ENCODE assay signal across 23 mouse cellular contexts in the genomic region with DNA sequence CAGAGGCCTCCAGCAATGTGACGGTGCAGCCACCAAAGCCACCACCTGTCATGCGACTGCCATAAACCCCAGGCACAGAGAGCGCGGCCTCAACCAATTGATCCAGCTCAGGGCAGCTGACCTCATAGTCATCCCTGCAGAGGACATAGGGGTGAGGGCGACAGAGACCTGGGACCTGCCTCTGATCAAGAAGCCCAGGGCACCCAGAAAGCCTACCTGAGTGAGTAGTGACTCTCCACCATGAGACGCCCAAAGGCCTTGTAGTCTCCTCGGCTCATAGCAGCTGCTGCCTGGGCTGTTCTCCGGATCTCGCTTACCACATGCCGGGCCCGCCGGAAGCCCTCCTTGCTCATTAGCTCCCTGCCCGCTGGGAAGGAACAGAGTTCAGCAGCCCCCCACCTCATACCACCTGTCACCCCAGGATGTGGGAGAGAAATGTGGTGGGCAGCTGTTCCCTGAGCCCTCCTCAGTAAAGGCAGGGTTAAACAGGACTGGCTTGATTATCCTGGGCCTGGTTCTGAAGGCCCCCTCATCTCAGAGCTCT. TPM values are rescaled to one million over a fixed set of nuclear protein-coding genes. Genes with fewer than 3 reads are reported as not detected.
DNase-seq lines count a peak whose midpoint lies in the region; ATAC-seq and TF ChIP-seq lines count a peak whose summit lies in the region.
"Had no signal": no experiment of that assay in that cellular context is flagged by ENCODE, and none has a peak within 500 bp of the region (broad histone marks: within the 10 kb centered on the region; RNA-seq: fewer than 3 reads in every experiment).

No protein-coding gene starts in this region.

- H3K36me3 ChIP-seq in embryonic facial prominence, embryonic 14.5 days (ENCODE audit: control insufficient read depth, insufficient read depth, low read length): peaks cover 43% of the 10 kb centered on the region
- peaks cover 52% of the 10 kb centered on the region for H3K36me3 ChIP-seq in embryonic facial prominence, embryonic 10.5 days (replicated peaks)
- H3K36me3 ChIP-seq in hindbrain, embryonic 13.5 days: 0 out of 2 replicates have a peak, but pooled peaks cover 3% of the 10 kb centered on the region
- no peaks in the 10 kb centered on the region for H3K36me3 ChIP-seq in hindbrain, embryonic 11.5 days (ENCODE audit: control insufficient read depth, insufficient read depth, low read length)
- peaks cover 19% of the 10 kb centered on the region for H3K36me3 ChIP-seq in intestine, embryonic 15.5 days

- H3K4me1 ChIP-seq in cerebellum, adult 2 months (ENCODE audit: control insufficient read depth, insufficient read depth, low read length): peaks cover 40% of the 10 kb centered on the region
- H3K4me1 ChIP-seq in embryonic facial prominence, embryonic 14.5 days (ENCODE audit: control insufficient read depth, insufficient read depth, low read length): peaks cover 21% of the 10 kb centered on the region
- peaks cover 55% of the 10 kb centered on the region for H3K4me1 ChIP-seq in embryonic facial prominence, embryonic 10.5 days
- H3K4me1 ChIP-seq in hindbrain, embryonic 13.5 days (replicated peaks): peaks cover 50% of the 10 kb centered on the region
- H3K4me1 ChIP-seq in hindbrain, embryonic 11.5 days (replicated peaks; ENCODE audit: control insufficient read depth, insufficient read depth, low read length): peaks cover 12% of the 10 kb centered on the region
- peaks cover 38% of the 10 kb centered on the region for H3K4me1 ChIP-seq in intestine, embryonic 15.5 days (replicated peaks)

- TF ChIP-seq CTCF in cerebellum, adult 2 months (IDR thresholded peaks at IDR 0.05; ENCODE audit: borderline replicate concordance, insufficient read depth, low read depth, low read length): no peak

- H3K9ac ChIP-seq in embryonic facial prominence, embryonic 14.5 days (ENCODE audit: low read depth, low read length): no peak overlapping the region
- H3K9ac ChIP-seq in hindbrain, embryonic 13.5 days: no peak overlapping the region
- no peak overlapping the region for H3K9ac ChIP-seq in hindbrain, embryonic 11.5 days (ENCODE audit: low read depth, low read length)
- H3K9ac ChIP-seq in intestine, embryonic 15.5 days: no peak overlapping the region
- H3K9ac ChIP-seq: embryonic facial prominence, embryonic 12.5 days; heart, embryonic 15.5 days; liver, embryonic 15.5 days; lung, embryonic 15.5 days; neural tube, embryonic 12.5 days had no signal

- TF ChIP-seq POLR2A in cerebellum, adult 2 months (IDR thresholded peaks at IDR 0.05; ENCODE audit: borderline replicate concordance, insufficient read depth, low read length): no peak

- 65% methylated on average over 13 of the region's 13 CpGs for WGBS in cerebellum, adult 2 months
- 87% methylated on average over 13 of the region's 13 CpGs for WGBS in embryonic facial prominence, embryonic 14.5 days
- 93% methylated on average over 13 of the region's 13 CpGs for WGBS in embryonic facial prominence, embryonic 10.5 days
- 86% methylated on average over 13 of the region's 13 CpGs for WGBS in hindbrain, embryonic 13.5 days
- 90% methylated on average over 13 of the region's 13 CpGs for WGBS in hindbrain, embryonic 11.5 days
- WGBS in intestine, embryonic 15.5 days: 87% methylated on average over 13 of the region's 13 CpGs

- ATAC-seq in embryonic facial prominence, embryonic 14.5 days (ENCODE audit: low read depth): no peak
- no peak for ATAC-seq in hindbrain, embryonic 13.5 days (ENCODE audit: low FRiP score)
- ATAC-seq in hindbrain, embryonic 11.5 days (ENCODE audit: low FRiP score): no peak
- ATAC-seq in intestine, embryonic 15.5 days: no peak
- ATAC-seq: activated CD4-positive, CD25-positive, alpha-beta regulatory T cell, adult 4 months had no signal

- no peak overlapping the region for H3K4me2 ChIP-seq in embryonic facial prominence, embryonic 14.5 days (ENCODE audit: low read depth, low read length)
- no peak overlapping the region for H3K4me2 ChIP-seq in hindbrain, embryonic 13.5 days
- no peak overlapping the region for H3K4me2 ChIP-seq in hindbrain, embryonic 11.5 days (replicated peaks; ENCODE audit: low read depth, low read length)
- no peak overlapping the region for H3K4me2 ChIP-seq in intestine, embryonic 15.5 days (replicated peaks)
- H3K4me2 ChIP-seq: embryonic facial prominence, embryonic 12.5 days; heart, embryonic 15.5 days; liver, embryonic 15.5 days; lung, embryonic 15.5 days; neural tube, embryonic 12.5 days had no signal

- no peaks in the 10 kb centered on the region for H3K9me3 ChIP-seq in embryonic facial prominence, embryonic 14.5 days (ENCODE audit: control insufficient read depth, low read length)
- no peaks in the 10 kb centered on the region for H3K9me3 ChIP-seq in embryonic facial prominence, embryonic 10.5 days
- H3K9me3 ChIP-seq in hindbrain, embryonic 13.5 days: no peaks in the 10 kb centered on the region
- H3K9me3 ChIP-seq in hindbrain, embryonic 11.5 days (ENCODE audit: control insufficient read depth, low read length): no peaks in the 10 kb centered on the region
- no peaks in the 10 kb centered on the region for H3K9me3 ChIP-seq in intestine, embryonic 15.5 days
- H3K9me3 ChIP-seq: embryonic facial prominence, embryonic 12.5 days; heart, embryonic 15.5 days; liver, embryonic 15.5 days; lung, embryonic 15.5 days; megakaryocyte, embryonic 14.5 days; neural tube, embryonic 12.5 days had no signal

- H3K27me3 ChIP-seq in cerebellum, adult 2 months (ENCODE audit: control insufficient read depth, insufficient read depth, low read length): no peaks in the 10 kb centered on the region
- H3K27me3 ChIP-seq in embryonic facial prominence, embryonic 14.5 days (replicated peaks; ENCODE audit: control insufficient read depth, insufficient read depth, low read length): no peaks in the 10 kb centered on the region
- no peaks in the 10 kb centered on the region for H3K27me3 ChIP-seq in embryonic facial prominence, embryonic 10.5 days (replicated peaks; ENCODE audit: low read depth, poor library complexity, severe bottlenecking)
- H3K27me3 ChIP-seq in hindbrain, embryonic 13.5 days: peaks cover 16% of the 10 kb centered on the region
- no peaks in the 10 kb centered on the region; the same call in 1 of the 2 replicates for H3K27me3 ChIP-seq in hindbrain, embryonic 11.5 days (ENCODE audit: control insufficient read depth, insufficient read depth, low read length)
- H3K27me3 ChIP-seq in intestine, embryonic 15.5 days (replicated peaks): no peaks in the 10 kb centered on the region
- H3K27me3 ChIP-seq: embryonic facial prominence, embryonic 12.5 days; heart, embryonic 15.5 days; lung, embryonic 15.5 days; megakaryocyte, embryonic 14.5 days had no signal

- no peak overlapping the region for H3K4me3 ChIP-seq in cerebellum, adult 2 months (replicated peaks; ENCODE audit: insufficient read depth, low read depth, low read length)
- H3K4me3 ChIP-seq in embryonic facial prominence, embryonic 14.5 days (ENCODE audit: low read depth, low read length): no peak overlapping the region
- H3K4me3 ChIP-seq in embryonic facial prominence, embryonic 10.5 days: no peak overlapping the region
- H3K4me3 ChIP-seq in hindbrain, embryonic 13.5 days: no peak overlapping the region
- no peak overlapping the region for H3K4me3 ChIP-seq in hindbrain, embryonic 11.5 days (ENCODE audit: low read depth, low read length)
- H3K4me3 ChIP-seq in intestine, embryonic 15.5 days (replicated peaks): no peak overlapping the region
- H3K4me3 ChIP-seq: embryonic facial prominence, embryonic 12.5 days; erythroblast, embryonic 14.5 days; heart, embryonic 15.5 days; liver, embryonic 15.5 days; lung, embryonic 15.5 days; megakaryocyte, embryonic 14.5 days; neural tube, embryonic 12.5 days had no signal

- DNase-seq in cerebellum, adult 2 months: peak in 1 of 2 experiments; percentile 43
- no peak for DNase-seq in cerebellum, adult 18-20 months
- peak; percentile 52 for DNase-seq in embryonic facial prominence, embryonic 14.5 days (ENCODE audit: low spot score)
- DNase-seq in embryonic facial prominence, embryonic 10.5 days (ENCODE audit: low spot score): no peak
- no peak for DNase-seq in hindbrain, embryonic 11.5 days (ENCODE audit: low spot score)
- no peak for DNase-seq in layer of hippocampus, postnatal 10 days (ENCODE audit: low spot score in 2 of 2)
- DNase-seq: adrenal gland, adult 8-10 months; gastrocnemius, postnatal 36 days; heart, postnatal 36 days; kidney, postnatal 25 days; liver; lung, postnatal 36 days; midbrain, embryonic 14.5 days had no signal

- H3K27ac ChIP-seq in cerebellum, adult 2 months (ENCODE audit: insufficient read depth, low read length): peak overlapping the region; percentile 48
- H3K27ac ChIP-seq in embryonic facial prominence, embryonic 14.5 days (replicated peaks; ENCODE audit: low read depth, low read length): no peak overlapping the region
- no peak overlapping the region for H3K27ac ChIP-seq in embryonic facial prominence, embryonic 10.5 days (replicated peaks)
- 0 out of 2 replicates have a peak overlapping the region, but pooled peaks have one; percentile 8 for H3K27ac ChIP-seq in hindbrain, embryonic 13.5 days
- no peak overlapping the region for H3K27ac ChIP-seq in hindbrain, embryonic 11.5 days (ENCODE audit: low read depth, low read length)
- H3K27ac ChIP-seq in intestine, embryonic 15.5 days: 0 out of 2 replicates have a peak overlapping the region, but pooled peaks have one; percentile 23
- H3K27ac ChIP-seq: embryonic facial prominence, embryonic 12.5 days; heart, embryonic 15.5 days; liver, embryonic 15.5 days; lung, embryonic 15.5 days; neural tube, embryonic 12.5 days had no signal

RNA-seq across cellular contexts. Expression of a gene that starts 3.6 kb away (rescaled TPM):
- polyA plus RNA-seq in cerebellum, adult 2 months (2012; rRNA removed): 14.8 and 15.1 TPM in 2 replicates
- polyA plus RNA-seq in embryonic facial prominence, embryonic 14.5 days (2014; fragmentation: Nextera tagmentation; extraction: Ambion mirVana): 140 and 164 TPM in 2 replicates
- polyA plus RNA-seq in embryonic facial prominence, embryonic 10.5 days (2016; fragmentation: Nextera tagmentation; extraction: Ambion mirVana): 212 and 216 TPM in 2 replicates
- 64.3 and 65.5 TPM in 2 replicates for polyA plus RNA-seq in hindbrain, embryonic 13.5 days (2015; fragmentation: Nextera tagmentation; extraction: Ambion mirVana)
- polyA plus RNA-seq in hindbrain, embryonic 11.5 days (2014; fragmentation: Nextera tagmentation; extraction: Ambion mirVana): 89.0 and 96.3 TPM in 2 replicates
- polyA plus RNA-seq in intestine, embryonic 15.5 days (2015; fragmentation: Nextera tagmentation; extraction: Ambion mirVana): 274 and 302 TPM in 2 replicates
- 10 to 100 TPM; 20.5 to 24.7 TPM for total RNA-seq in layer of hippocampus, postnatal 10 days (2021)

RNA-seq across cellular contexts. Expression of a gene that starts 18.9 kb away (rescaled TPM):
- 456 and 541 TPM in 2 replicates for polyA plus RNA-seq in cerebellum, adult 2 months (2012; rRNA removed)
- 1,358 and 1,723 TPM in 2 replicates for polyA plus RNA-seq in embryonic facial prominence, embryonic 14.5 days (2014; fragmentation: Nextera tagmentation; extraction: Ambion mirVana)
- 1,824 and 1,981 TPM in 2 replicates for polyA plus RNA-seq in embryonic facial prominence, embryonic 10.5 days (2016; fragmentation: Nextera tagmentation; extraction: Ambion mirVana)
- polyA plus RNA-seq in hindbrain, embryonic 13.5 days (2015; fragmentation: Nextera tagmentation; extraction: Ambion mirVana): 2,444 and 2,571 TPM in 2 replicates
- 2,172 and 2,203 TPM in 2 replicates for polyA plus RNA-seq in hindbrain, embryonic 11.5 days (2014; fragmentation: Nextera tagmentation; extraction: Ambion mirVana)
- 1,398 and 1,618 TPM in 2 replicates for polyA plus RNA-seq in intestine, embryonic 15.5 days (2015; fragmentation: Nextera tagmentation; extraction: Ambion mirVana)
- total RNA-seq in layer of hippocampus, postnatal 10 days (2021): 100 to 1,000 TPM; 400 to 469 TPM

RNA-seq across cellular contexts. Expression of a gene that starts 21.2 kb away (rescaled TPM):
- polyA plus RNA-seq in cerebellum, adult 2 months (2012; rRNA removed): 48.1 and 49.1 TPM in 2 replicates
- 25.1 and 30.3 TPM in 2 replicates for polyA plus RNA-seq in embryonic facial prominence, embryonic 14.5 days (2014; fragmentation: Nextera tagmentation; extraction: Ambion mirVana)
- 49.4 and 50.9 TPM in 2 replicates for polyA plus RNA-seq in embryonic facial prominence, embryonic 10.5 days (2016; fragmentation: Nextera tagmentation; extraction: Ambion mirVana)
- polyA plus RNA-seq in hindbrain, embryonic 13.5 days (2015; fragmentation: Nextera tagmentation; extraction: Ambion mirVana): 33.8 and 37.1 TPM in 2 replicates
- polyA plus RNA-seq in hindbrain, embryonic 11.5 days (2014; fragmentation: Nextera tagmentation; extraction: Ambion mirVana): 25.8 and 26.9 TPM in 2 replicates
- 25.7 and 27.4 TPM in 2 replicates for polyA plus RNA-seq in intestine, embryonic 15.5 days (2015; fragmentation: Nextera tagmentation; extraction: Ambion mirVana)
- 10 to 100 TPM; 23.9 to 28.1 TPM for total RNA-seq in layer of hippocampus, postnatal 10 days (2021)

RNA-seq across cellular contexts. Expression of a gene that starts 34.4 kb away (rescaled TPM):
- polyA plus RNA-seq in cerebellum, adult 2 months (2012; rRNA removed): 21.6 and 28.6 TPM in 2 replicates
- polyA plus RNA-seq in embryonic facial prominence, embryonic 14.5 days (2014; fragmentation: Nextera tagmentation; extraction: Ambion mirVana): 10.7 and 11.0 TPM in 2 replicates
- polyA plus RNA-seq in embryonic facial prominence, embryonic 10.5 days (2016; fragmentation: Nextera tagmentation; extraction: Ambion mirVana): 1.1 and 1.5 TPM in 2 replicates
- polyA plus RNA-seq in hindbrain, embryonic 13.5 days (2015; fragmentation: Nextera tagmentation; extraction: Ambion mirVana): 0.88 and 1.3 TPM in 2 replicates
- 0.36 and 0.82 TPM in 2 replicates for polyA plus RNA-seq in hindbrain, embryonic 11.5 days (2014; fragmentation: Nextera tagmentation; extraction: Ambion mirVana)
- polyA plus RNA-seq in intestine, embryonic 15.5 days (2015; fragmentation: Nextera tagmentation; extraction: Ambion mirVana): 7.9 and 10.0 TPM in 2 replicates
- 1 to 10 TPM in 1 of 2 experiments, under 1 TPM in 1; 0.85 to 1.3 TPM for total RNA-seq in layer of hippocampus, postnatal 10 days (2021)
- polyA plus RNA-seq: activated CD4-positive, CD25-positive, alpha-beta regulatory T cell, adult 4 months had no signal

Comparison
In these comparisons a context has a peak if more than half of its experiments do, and no peak if none do; other contexts are left out.
1. H3K27ac ChIP-seq: peak in cerebellum, adult 2 months (single experiment), hindbrain, embryonic 13.5 days (single experiment) and intestine, embryonic 15.5 days (single experiment); none in embryonic facial prominence, embryonic 14.5 days (single experiment), embryonic facial prominence, embryonic 10.5 days (single experiment) and hindbrain, embryonic 11.5 days (single experiment).